Mouse (Mus musculus) G1E (cell line): Measurements from ENCODE around the gene Clic4.

Source experiments
- CTCF ChIP-seq: IDR thresholded peaks from 2 replicates; pipeline ENCODE4 v1.5.1; 2012; ENCODE audit warnings: low read depth, low read length, inconsistent platforms, mixed read lengths
- GATA1 ChIP-seq: IDR thresholded peaks from 2 replicates; pipeline ENCODE4 v1.6.1; 2012; ENCODE audit warnings: borderline replicate concordance, low read length, inconsistent platforms, mixed read lengths

- no peak for TF ChIP-seq CTCF
- TF ChIP-seq GATA1: no peak
Observed at GRCm38 (mm10) chr4:135296565-135296964, 24.0 kb upstream of the Clic4 start.
